Mouse (Mus musculus) E14TG2a.4 (cell line): ENCODE results near the gene Sik3.

Source experiments
- CTCF ChIP-seq: conservative IDR thresholded peaks from 2 replicates; pipeline ENCODE4 v1.5.1; 2014; ENCODE audit warnings: low read length
- NANOG ChIP-seq: IDR thresholded peaks from 2 replicates; pipeline ENCODE4 v1.6.1; 2014; ENCODE audit warnings: borderline replicate concordance, low read length, mixed read lengths

- TF ChIP-seq CTCF (no peak), NANOG (no peak)
These were observed 3.5 kb upstream of the Sik3 start for GRCm38 (mm10) chr9:46008931-46009668.
